Mouse (Mus musculus): ENCODE measurements around the gene Fam69a. TPM values are rescaled to one million over a fixed set of nuclear protein-coding genes. Genes with fewer than 3 reads are reported as not detected.
A peak's percentile ranks its signal among the peaks of the same experiment; 100 is the strongest.

Gene Fam69a
- polyA plus RNA-seq, 1 experiment from 2014 or later, result 32.6 TPM

DNA sequence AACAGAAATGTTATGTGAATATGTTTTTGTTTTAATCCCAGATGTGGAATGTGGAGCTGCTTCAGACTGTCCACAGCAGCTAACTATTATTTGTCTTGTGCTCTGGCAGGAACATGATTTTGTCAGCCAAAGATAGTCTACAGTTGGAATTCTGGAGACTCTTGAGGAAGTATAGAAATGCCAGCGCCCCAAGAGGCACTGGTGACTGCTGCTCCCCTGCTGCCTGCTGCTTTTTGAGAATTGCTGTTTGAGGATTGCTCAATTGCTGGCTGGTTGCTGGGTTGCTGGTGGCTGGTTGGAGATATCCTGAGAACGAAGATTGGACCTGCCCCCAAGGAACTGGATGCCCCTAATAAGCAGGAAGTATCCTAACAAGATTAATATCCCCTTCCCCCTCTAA, 22.8 kb upstream of the Fam69a start:
- no peaks in the 10 kb centered on the region for H3K27me3 ChIP-seq (replicated peaks)
- H3K9me3 ChIP-seq, result no peaks in the 10 kb centered on the region
- H3K9ac ChIP-seq, result no peak overlapping the region
- no peak overlapping the region for H3K27ac ChIP-seq
- H3K36me3 ChIP-seq, result no peaks in the 10 kb centered on the region
- H3K4me2 ChIP-seq (replicated peaks), result no peak overlapping the region
- WGBS, result 45% methylated on average over 2 of the region's 2 CpGs
- no peak for ATAC-seq (ENCODE audit: low FRiP score, low read depth)
- no peak overlapping the region for H3K4me3 ChIP-seq
- H3K4me1 ChIP-seq, result no peaks in the 10 kb centered on the region

- WGBS, result 62% methylated on average over 2 of the region's 2 CpGs
- Histone ChIP-seq H3K27ac (no peak overlapping the region), H3K36me3 (no peaks in the 10 kb centered on the region), H3K9ac (no peak overlapping the region), H3K4me2 (replicated peaks) (no peak overlapping the region), H3K4me3 (no peak overlapping the region), H3K9me3 (no peaks in the 10 kb centered on the region), H3K4me1 (no peaks in the 10 kb centered on the region), H3K27me3 (replicated peaks) (no peaks in the 10 kb centered on the region)
- ATAC-seq (ENCODE audit: low FRiP score, low read depth), result no peak
Measured at GRCm38 (mm10) chr5:108005134-108005533, 18.2 kb upstream of the Fam69a start.

DNA sequence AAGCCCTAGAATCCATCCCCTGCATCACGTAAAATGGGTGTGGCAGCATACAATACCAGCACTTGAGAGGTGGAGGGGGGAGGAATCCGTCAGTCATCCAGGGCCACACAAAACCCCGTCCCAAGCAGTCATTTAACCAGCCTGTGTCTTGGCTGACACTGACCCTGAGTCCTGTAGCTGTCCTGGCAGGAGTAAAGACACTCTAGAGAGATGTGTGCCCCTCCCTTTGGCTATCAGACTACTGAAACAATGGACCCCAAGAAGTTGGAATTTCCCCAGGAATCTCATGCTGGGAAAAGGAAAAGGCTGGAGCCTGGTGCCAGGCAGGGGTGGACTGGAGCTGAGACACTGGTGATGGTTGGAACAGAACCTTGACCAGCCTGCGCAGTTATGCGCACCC, 15.8 kb upstream of the Fam69a start:
- Histone ChIP-seq H3K9ac (no peak overlapping the region), H3K27me3 (replicated peaks) (no peaks in the 10 kb centered on the region), H3K27ac (no peak overlapping the region), H3K4me3 (no peak overlapping the region), H3K9me3 (no peaks in the 10 kb centered on the region), H3K4me1 (no peaks in the 10 kb centered on the region), H3K4me2 (replicated peaks) (no peak overlapping the region), H3K36me3 (no peaks in the 10 kb centered on the region)
- no peak for ATAC-seq (ENCODE audit: low FRiP score, low read depth)
- 64% methylated on average over 5 of the region's 5 CpGs for WGBS

GRCm38 (mm10) chr5:108000776-108001548, 14.1 kb upstream of the Fam69a start:
- H3K4me2 ChIP-seq (replicated peaks), result peak overlapping the region; percentile 54
- H3K4me3 ChIP-seq, result peak overlapping the region; percentile 48
- H3K27me3 ChIP-seq (replicated peaks), result no peaks in the 10 kb centered on the region
- peak; percentile 77; the same call in 1 of the 2 replicates for ATAC-seq (ENCODE audit: low FRiP score, low read depth)
- WGBS, result 17% methylated on average over 20 of the region's 20 CpGs
- no peaks in the 10 kb centered on the region for H3K36me3 ChIP-seq
- no peaks in the 10 kb centered on the region for H3K9me3 ChIP-seq
- peak overlapping the region; percentile 61 for H3K9ac ChIP-seq
- no peak overlapping the region for H3K27ac ChIP-seq
- H3K4me1 ChIP-seq, result no peaks in the 10 kb centered on the region

DNA sequence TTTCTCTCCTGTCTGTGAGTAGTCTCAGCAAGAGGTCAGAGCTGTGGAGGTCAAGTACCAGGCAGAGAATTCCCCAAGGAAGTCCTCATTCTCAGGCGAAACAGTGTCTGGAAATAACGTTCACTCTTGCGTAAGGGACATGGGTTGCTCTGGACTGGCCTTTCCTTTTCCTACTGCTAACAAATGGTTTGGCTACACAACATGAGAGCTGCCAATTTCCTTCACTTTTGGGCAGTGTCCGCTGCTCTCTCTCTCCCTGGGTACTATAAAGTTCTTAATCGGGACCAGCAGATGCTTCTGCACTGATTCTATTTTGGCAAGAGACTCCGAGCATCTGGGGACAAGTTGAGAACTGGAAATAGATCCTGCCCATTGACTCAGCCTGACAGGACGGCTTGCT, 10.8 kb upstream of the Fam69a start:
- no peak overlapping the region for H3K27ac ChIP-seq
- no peak overlapping the region for H3K4me2 ChIP-seq (replicated peaks)
- H3K9ac ChIP-seq, result no peak overlapping the region
- WGBS, result 71% methylated on average over 7 of the region's 7 CpGs
- H3K36me3 ChIP-seq, result no peaks in the 10 kb centered on the region
- H3K4me1 ChIP-seq, result no peaks in the 10 kb centered on the region
- no peak overlapping the region for H3K4me3 ChIP-seq
- no peak for ATAC-seq (ENCODE audit: low FRiP score, low read depth)
- H3K27me3 ChIP-seq (replicated peaks), result no peaks in the 10 kb centered on the region
- no peaks in the 10 kb centered on the region for H3K9me3 ChIP-seq

DNA sequence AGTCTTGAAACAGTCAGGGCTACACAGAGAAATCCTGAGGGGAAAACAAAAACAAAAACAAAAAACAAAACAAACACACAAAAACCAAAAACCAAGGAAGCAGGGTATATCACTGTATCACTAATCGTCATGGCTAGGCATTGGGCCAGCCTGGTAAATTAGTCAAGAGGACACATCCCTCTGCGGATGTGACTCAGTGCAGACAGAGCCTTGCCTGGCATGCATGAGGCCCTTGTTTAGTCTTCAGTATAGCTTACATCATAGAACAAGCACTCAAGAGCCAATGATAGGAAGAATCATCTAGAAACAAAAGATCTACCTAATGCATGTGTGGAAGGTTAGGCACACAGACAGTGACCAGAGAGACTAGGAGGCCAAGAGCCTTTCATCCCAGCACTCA, 9.1 kb upstream of the Fam69a start:
- WGBS, result 91% methylated on average over 2 of the region's 2 CpGs
- Histone ChIP-seq H3K9ac (no peak overlapping the region), H3K4me3 (no peak overlapping the region), H3K9me3 (no peaks in the 10 kb centered on the region), H3K36me3 (no peaks in the 10 kb centered on the region), H3K4me2 (replicated peaks) (no peak overlapping the region), H3K4me1 (no peaks in the 10 kb centered on the region), H3K27me3 (replicated peaks) (no peaks in the 10 kb centered on the region), H3K27ac (no peak overlapping the region)
- no peak for ATAC-seq (ENCODE audit: low FRiP score, low read depth)

GRCm38 (mm10) chr5:107987835-107988251, 958 bp upstream of the Fam69a start:
- ATAC-seq (ENCODE audit: low FRiP score, low read depth), result 0 out of 2 replicates have a peak, but pooled peaks have one; percentile 13
- no peaks in the 10 kb centered on the region for H3K4me1 ChIP-seq
- WGBS, result 27% methylated on average over 5 of the region's 5 CpGs
- H3K36me3 ChIP-seq, result no peaks in the 10 kb centered on the region
- no peaks in the 10 kb centered on the region for H3K9me3 ChIP-seq
- peak overlapping the region; percentile 86 for H3K4me3 ChIP-seq
- peak overlapping the region; percentile 87; the same call in 1 of the 2 replicates for H3K9ac ChIP-seq
- H3K27me3 ChIP-seq (replicated peaks), result no peaks in the 10 kb centered on the region
- no peak overlapping the region for H3K27ac ChIP-seq
- H3K4me2 ChIP-seq (replicated peaks), result peak overlapping the region; percentile 72

DNA sequence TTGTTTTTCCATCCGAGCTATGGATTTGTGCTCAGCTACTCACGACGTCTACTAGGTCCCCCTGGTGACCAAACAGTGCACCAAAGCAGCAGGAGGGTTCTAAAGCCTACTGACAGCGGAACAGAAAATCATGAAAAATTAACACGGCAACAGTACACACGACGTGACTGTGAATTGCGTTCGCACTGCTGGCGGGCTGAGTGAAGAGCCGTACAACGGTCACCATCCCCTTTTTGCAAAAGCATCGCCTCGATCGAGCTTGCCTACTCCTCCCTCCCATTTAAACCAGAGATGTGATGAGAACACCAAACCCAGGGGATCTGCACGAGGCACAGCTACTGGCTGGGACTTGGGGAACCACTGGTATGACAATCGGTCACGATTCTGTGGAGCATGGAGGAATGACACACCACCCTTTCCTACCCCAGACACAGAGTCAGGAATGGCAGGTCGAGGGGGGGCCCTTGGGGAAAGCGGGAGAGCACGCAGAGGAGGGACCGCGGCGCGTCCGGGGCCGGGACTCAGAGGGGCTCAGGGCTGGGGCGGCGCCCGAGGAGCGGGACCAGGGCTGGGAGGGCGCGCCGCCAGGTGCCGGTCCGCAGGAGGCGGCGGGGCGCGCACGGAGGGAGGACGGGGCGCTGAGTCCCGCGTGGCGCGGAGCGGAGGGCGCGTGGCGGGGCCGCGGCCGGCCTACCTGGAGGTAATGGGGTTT, 474 bp downstream of the Fam69a start:
- Histone ChIP-seq H3K9me3 (no peaks in the 10 kb centered on the region), H3K27me3 (replicated peaks) (no peaks in the 10 kb centered on the region), H3K4me2 (replicated peaks) (peak overlapping the region; percentile 72), H3K27ac (peak overlapping the region; percentile 89), H3K4me1 (no peaks in the 10 kb centered on the region), H3K4me3 (peak overlapping the region; percentile 86), H3K9ac (peak overlapping the region; percentile 87), H3K36me3 (no peaks in the 10 kb centered on the region)
- peak; percentile 81 for ATAC-seq (ENCODE audit: low FRiP score, low read depth)
- WGBS, result 2% methylated on average over 52 of the region's 54 CpGs

DNA sequence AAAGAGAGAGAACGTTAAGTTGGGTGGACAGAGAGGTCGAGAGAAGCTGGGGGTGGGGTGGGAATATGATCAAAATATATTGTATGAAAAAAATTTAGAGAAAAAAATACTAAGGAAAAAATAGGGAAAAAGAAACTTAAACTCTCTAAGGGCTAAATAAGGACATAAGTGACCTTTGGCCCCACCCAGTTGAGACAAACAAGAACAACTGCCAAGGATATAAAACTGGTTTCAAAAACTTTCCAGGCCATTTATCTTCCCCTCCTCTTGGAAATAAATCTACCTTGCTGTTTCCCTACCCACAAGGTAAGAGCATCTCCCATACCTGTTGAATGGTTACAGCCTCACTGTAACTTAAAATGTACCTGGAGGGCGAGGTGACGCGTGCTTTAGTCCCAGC, 2.9 kb downstream of the Fam69a start:
- Histone ChIP-seq H3K36me3 (no peaks in the 10 kb centered on the region), H3K4me1 (no peaks in the 10 kb centered on the region), H3K4me3 (no peak overlapping the region), H3K9ac (no peak overlapping the region), H3K4me2 (replicated peaks) (no peak overlapping the region), H3K9me3 (no peaks in the 10 kb centered on the region), H3K27me3 (replicated peaks) (no peaks in the 10 kb centered on the region), H3K27ac (no peak overlapping the region)
- 92% methylated on average over 5 of the region's 5 CpGs for WGBS
- ATAC-seq (ENCODE audit: low FRiP score, low read depth), result no peak

DNA sequence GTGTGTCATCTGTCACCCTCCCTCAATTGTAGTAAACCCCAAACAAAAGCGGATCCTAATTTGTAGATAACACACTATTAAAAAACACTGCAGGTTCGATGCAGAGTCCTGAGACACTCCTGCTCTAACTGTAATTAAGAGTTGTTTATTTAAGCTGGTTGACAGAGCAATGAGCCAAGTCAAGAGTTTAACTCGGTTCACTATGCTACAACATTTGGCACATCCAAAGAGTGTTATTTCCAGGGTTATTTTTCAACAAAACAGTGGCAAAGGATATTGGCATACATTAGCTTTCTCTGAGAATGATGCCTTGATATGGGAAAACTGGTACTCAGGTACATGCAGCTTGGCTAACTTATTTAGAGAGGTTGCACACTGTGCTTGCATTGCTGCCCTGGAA, 4.9 kb downstream of the Fam69a start:
- 81% methylated on average over 3 of the region's 3 CpGs for WGBS
- no peak for ATAC-seq (ENCODE audit: low FRiP score, low read depth)
- no peaks in the 10 kb centered on the region for H3K9me3 ChIP-seq
- no peaks in the 10 kb centered on the region for H3K4me1 ChIP-seq
- no peak overlapping the region for H3K9ac ChIP-seq
- H3K36me3 ChIP-seq, result no peaks in the 10 kb centered on the region
- H3K27ac ChIP-seq, result no peak overlapping the region
- no peak overlapping the region for H3K4me3 ChIP-seq
- no peak overlapping the region for H3K4me2 ChIP-seq (replicated peaks)
- no peaks in the 10 kb centered on the region for H3K27me3 ChIP-seq (replicated peaks)

DNA sequence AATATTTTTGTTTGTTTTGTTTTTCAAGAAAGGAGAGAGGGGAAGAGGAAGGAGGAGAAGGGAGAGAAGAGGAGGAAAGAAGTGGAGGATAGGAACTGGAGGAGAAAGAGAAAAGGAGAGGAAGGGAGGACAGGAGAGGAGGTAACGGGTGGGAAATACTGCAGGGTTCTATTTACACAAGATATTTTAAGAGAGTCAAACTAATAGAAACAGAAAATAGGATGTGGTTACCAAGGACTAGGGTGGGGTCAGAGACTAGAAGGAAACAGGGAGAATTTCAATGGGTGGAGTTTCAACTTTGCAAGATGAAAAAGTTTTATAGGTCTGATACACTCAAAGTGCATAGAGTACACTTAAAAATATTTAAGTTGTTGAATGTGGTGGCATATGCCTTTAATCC, 7.0 kb downstream of the Fam69a start:
- Histone ChIP-seq H3K4me3 (no peak overlapping the region), H3K4me1 (no peaks in the 10 kb centered on the region), H3K27me3 (replicated peaks) (no peaks in the 10 kb centered on the region), H3K27ac (no peak overlapping the region), H3K9me3 (no peaks in the 10 kb centered on the region), H3K9ac (no peak overlapping the region), H3K36me3 (no peaks in the 10 kb centered on the region), H3K4me2 (replicated peaks) (no peak overlapping the region)
- ATAC-seq (ENCODE audit: low FRiP score, low read depth), result no peak
- WGBS, result 100% methylated on average over 1 of the region's 1 CpGs

GRCm38 (mm10) chr5:107978289-107979035, 8.4 kb downstream of the Fam69a start:
- no peaks in the 10 kb centered on the region for H3K9me3 ChIP-seq
- H3K36me3 ChIP-seq, result no peaks in the 10 kb centered on the region
- no peak overlapping the region for H3K27ac ChIP-seq
- no peak overlapping the region for H3K4me2 ChIP-seq (replicated peaks)
- no peaks in the 10 kb centered on the region for H3K27me3 ChIP-seq (replicated peaks)
- no peaks in the 10 kb centered on the region for H3K4me1 ChIP-seq
- H3K9ac ChIP-seq, result no peak overlapping the region
- H3K4me3 ChIP-seq, result no peak overlapping the region
- no peak for ATAC-seq (ENCODE audit: low FRiP score, low read depth)
- 90% methylated on average over 6 of the region's 6 CpGs for WGBS
